Mouse (Mus musculus) urinary bladder, postnatal 10 days (tissue): ENCODE data around the gene A730046J19Rik.

Experiments used
- DNase-seq: peaks from one replicate; pipeline ENCODE4 v3.0.0; 2022; ENCODE audit warnings: low spot score

The A730046J19Rik gene

DNA sequence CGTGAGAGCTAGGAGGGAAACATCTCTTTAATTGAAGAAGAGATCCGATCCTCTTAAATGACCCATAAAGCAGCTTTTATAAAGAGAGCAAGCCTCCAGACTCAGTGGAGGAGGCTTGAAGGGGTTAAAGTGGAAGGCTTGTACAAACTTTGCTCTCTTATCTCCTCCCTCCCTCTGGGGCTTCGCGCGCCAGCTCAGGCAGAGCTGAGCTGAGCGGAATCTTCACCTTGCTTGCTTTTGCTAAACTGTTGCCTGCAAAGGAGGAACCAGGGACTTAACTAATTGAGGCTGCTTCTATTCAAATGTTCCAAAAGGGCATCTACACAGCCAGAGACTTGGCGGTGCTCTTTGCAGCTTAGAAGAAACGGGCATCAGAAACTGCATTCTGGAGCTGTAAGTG is at the start of gene A730046J19Rik:
TSS of gene A730046J19Rik (plus strand) at position 173 of the 400 bp plus-strand sequence.
- no peak for DNase-seq

DNA sequence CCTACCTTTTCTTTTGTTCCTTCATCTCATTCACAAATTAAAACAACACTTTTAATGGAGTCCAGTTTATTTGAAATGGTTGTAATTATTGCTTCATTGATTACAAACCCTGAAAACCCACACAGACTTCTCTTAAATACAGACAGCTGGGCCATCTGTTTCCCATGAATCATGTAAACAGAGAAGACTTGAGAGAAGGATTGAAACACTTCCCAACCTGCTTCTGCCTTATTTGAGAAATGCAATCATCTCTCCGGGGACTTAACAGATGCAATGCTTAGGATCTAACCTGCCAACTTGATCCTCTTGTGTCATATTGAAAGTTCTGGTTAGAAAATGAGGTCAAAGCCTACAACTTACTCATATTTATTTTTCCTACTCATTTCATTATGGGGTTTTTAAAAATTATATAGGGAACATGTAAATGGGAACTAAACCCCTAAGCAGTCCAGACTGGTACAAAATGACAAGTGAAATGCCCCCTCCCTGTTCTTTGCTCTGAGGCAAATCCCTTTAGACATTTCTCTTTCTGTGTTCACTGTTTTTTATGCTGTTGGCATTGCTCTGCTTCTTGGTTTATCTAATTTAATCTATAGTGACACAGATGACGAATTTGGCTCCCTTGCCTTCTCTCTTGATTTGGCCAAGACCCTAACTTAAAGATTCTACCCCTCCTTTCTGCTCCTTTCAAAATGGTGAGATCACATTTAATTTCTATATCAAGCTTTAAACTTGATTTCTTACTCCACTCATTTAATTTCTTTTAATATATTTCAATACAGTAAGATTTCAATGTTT is 48.7 kb upstream of the A730046J19Rik start:
- no peak for DNase-seq

- DNase-seq = no peak
Observed at GRCm38 (mm10) chrX:144136281-144136680, 17.2 kb upstream of the A730046J19Rik start.

DNA sequence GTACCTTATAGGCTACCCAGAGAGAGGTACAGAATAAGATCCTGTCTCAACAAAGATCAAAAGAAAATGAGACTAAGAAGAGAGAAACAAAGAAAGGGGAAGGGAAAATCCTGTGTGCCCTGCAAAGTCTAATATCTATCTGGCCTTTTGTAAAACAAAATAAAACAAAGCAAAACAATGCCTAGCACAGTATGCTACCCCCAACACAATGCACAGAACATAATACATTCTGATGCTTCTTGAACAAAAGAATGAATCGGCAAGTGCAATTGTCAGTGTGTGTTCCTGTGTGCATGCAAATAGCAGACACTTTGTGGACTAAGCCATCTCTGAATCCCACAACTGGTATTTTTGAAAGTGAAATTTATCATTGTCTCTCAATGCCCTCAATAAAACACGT is 3.5 kb upstream of the A730046J19Rik start:
- no peak for DNase-seq

GRCm38 (mm10) chrX:144154111-144154510 is 616 bp downstream of the A730046J19Rik start:
- no peak for DNase-seq

DNA sequence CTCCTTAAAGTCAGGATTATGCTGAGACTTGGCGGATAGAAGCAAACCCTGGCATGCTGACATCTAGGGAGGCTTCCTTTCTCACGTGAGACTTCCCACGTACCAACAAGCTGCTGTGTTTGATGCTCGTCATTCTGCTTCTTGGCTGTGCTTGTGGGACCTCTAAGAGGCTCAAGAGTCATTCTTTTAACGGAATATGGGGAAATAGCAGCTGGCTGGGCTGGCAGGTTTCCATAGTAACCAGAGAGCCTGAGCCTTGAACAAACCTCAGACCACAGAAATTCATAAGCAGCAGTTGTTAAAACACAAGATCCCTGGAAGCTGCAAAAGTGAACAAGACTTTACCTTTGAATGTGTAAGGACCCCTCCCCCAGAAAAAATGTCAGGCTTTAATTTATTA is 9.4 kb downstream of the A730046J19Rik start:
- DNase-seq = no peak
